Mouse (Mus musculus) heart, embryonic 11.5 days (tissue): ENCODE results near the gene Ccm2l. TPM values are rescaled to one million over a fixed set of nuclear protein-coding genes. Genes with fewer than 3 reads are reported as not detected.

ENCODE experiments used
- ATAC-seq: fragments of 200-750 bp; cut with Nextera tagmentation; replicated peaks from 2 replicates; pipeline ENCODE4 v1.8.0; 2017; ENCODE audit warnings: moderate library complexity; ENCODE audit not compliant: insufficient number of reproducible peaks, low FRiP score, low TSS enrichment
- H3K27ac ChIP-seq: fragments of 300-500 bp; sonication (generic); 2 replicates; pipeline ENCODE4 v1.5.1; 2014; ENCODE audit warnings: mild to moderate bottlenecking, low read depth, low read length
- H3K27me3 ChIP-seq: fragments of 300-500 bp; sonication (generic); 2 replicates; pipeline ENCODE4 v1.6.1; 2014; ENCODE audit warnings: mild to moderate bottlenecking, low read length, mixed read lengths; ENCODE audit not compliant: control insufficient read depth, insufficient read depth
- H3K36me3 ChIP-seq: fragments of 300-500 bp; sonication (generic); 2 replicates; pipeline ENCODE4 v1.6.1; 2014; ENCODE audit warnings: mild to moderate bottlenecking, low read length, moderate library complexity, mixed read lengths; ENCODE audit not compliant: control insufficient read depth, insufficient read depth
- H3K4me1 ChIP-seq: fragments of 300-500 bp; sonication (generic); 2 replicates; pipeline ENCODE4 v1.6.1; 2014; ENCODE audit warnings: low read length; ENCODE audit not compliant: control insufficient read depth, insufficient read depth
- H3K4me2 ChIP-seq: fragments of 300-500 bp; sonication (generic); 2 replicates; pipeline ENCODE4 v1.6.1; 2014; ENCODE audit warnings: mild to moderate bottlenecking, moderate library complexity
- H3K4me3 ChIP-seq: fragments of 300-500 bp; sonication (generic); 2 replicates; pipeline ENCODE4 v1.5.1; 2014; ENCODE audit warnings: low read depth, low read length
- H3K9ac ChIP-seq: fragments of 300-500 bp; sonication (generic); 2 replicates; pipeline ENCODE4 v1.6.1; 2014; ENCODE audit warnings: mild to moderate bottlenecking, low read depth, low read length, moderate library complexity
- H3K9me3 ChIP-seq: fragments of 300-500 bp; sonication (generic); replicated peaks from 2 replicates; pipeline ENCODE4 v1.6.1; 2016; ENCODE audit warnings: low read length; ENCODE audit not compliant: control insufficient read depth
- WGBS: fragments of 180-500 bp; shearing (Covaris S2); extraction: QIAGEN DNeasy Blood & Tissue Kit; methylation state at CpG from one replicate; pipeline ENCODE4 v1.1.7; 2014; ENCODE audit not compliant: insufficient replicate concordance; 5-methylcytosine and 5-hydroxymethylcytosine counted together
- polyA plus RNA-seq: library from polyadenylated mRNA; unstranded; fragments of >200 nt; fragmentation: Nextera tagmentation; extraction: Ambion mirVana; gene quantifications from 2 replicates; pipeline ENCODE4 v1.2.1, GENCODE M21; 2014

The Ccm2l gene
- polyA plus RNA-seq, 1 experiment from 2014 or later: 5.2 TPM

DNA sequence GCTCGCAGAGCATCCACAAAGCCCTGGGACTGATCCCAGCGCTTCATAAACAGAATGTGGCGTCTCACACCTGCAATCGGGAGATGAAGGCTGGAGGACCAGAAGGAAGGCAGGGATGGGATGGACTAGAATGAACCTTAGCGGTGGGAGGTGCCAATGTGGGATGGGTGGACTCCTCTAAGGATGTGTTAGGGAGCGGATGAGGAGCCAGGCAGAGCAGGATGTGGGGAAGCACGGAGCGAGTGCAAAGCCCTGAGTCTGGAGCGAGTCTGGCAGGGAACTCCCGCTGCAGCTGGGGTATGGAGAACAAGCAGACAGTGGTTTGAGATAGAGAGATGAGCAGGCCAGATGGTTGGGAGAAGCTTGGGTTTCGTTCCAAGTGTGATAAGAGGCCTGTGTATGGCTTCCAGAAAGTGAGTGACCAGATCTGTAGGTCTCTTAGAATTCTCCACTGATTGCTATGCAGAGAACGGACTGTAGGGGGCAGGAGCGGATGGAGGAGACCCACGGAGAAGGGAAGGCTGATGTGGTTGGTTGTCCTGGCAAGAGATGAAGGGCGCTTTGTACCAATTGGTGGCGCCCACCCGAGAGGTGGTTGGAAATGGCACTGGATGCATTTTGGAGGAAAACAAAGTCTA lies 17.8 kb upstream of the Ccm2l start:
- WGBS: 34% methylated on average over 17 of the region's 17 CpGs
- Histone ChIP-seq H3K27me3 (peaks cover 38% of the 10 kb centered on the region), H3K4me2 (no peak overlapping the region), H3K9ac (no peak overlapping the region), H3K27ac (no peak overlapping the region), H3K36me3 (no peaks in the 10 kb centered on the region), H3K4me1 (no peaks in the 10 kb centered on the region), H3K9me3 (no peaks in the 10 kb centered on the region), H3K4me3 (no peak overlapping the region)
- no peak; the same call in 1 of the 2 replicates for ATAC-seq

DNA sequence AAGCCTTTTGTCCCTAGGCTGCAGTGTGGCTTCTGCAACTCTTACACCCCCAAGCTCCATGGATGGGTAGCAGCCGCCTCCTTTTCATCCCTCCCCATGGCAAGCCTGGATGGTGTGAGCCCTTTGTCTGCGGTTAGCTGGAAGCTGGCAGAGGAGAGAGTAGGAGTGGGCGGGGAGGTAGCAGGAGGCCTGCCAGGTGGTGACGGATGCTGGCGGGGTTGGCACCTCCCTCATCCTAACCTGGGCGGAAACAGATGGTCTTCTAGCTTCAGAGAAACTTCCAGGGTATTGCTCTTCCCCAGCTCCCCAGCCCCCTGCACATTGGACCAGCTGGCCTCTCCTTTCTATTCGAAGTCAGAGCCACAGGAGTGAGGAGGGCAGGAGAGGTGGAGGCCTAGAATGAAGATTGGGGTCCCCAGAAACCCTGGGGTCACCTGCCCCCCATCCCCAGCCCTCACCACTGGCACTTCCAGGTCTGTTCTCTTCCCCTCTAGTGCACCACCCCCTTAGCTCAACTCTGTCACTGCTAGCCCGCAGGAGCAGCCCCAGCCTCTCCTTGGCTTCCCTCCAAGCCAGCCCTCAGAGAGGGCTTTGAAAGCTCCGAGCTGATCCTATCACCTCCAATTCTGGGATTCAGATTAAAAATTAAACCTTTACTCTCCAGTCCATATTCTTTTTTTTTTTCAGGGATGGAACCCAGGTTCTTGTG lies 16.3 kb upstream of the Ccm2l start:
- Histone ChIP-seq H3K27ac (no peak overlapping the region), H3K27me3 (peaks cover 53% of the 10 kb centered on the region)
- no peak for ATAC-seq

DNA sequence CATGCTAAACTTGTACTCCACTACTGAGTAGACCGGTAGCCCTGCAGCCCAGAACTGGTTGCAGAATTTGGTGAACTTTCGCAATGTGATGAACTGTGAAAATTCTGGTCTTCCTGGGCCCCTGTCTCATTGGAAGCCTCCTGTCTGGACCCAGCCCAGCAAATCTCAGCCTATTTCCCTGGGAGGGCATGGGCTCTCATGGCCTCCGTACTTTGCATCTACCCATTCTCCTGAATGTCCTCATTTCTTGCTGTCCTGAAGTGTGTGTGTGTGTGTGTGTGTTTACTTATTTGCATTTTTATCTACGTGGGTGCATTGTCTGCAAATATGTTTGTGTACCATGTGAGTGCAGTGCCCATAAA lies 15.8 kb upstream of the Ccm2l start:
- Histone ChIP-seq H3K9ac (no peak overlapping the region), H3K27me3 (peaks cover 54% of the 10 kb centered on the region), H3K27ac (no peak overlapping the region), H3K9me3 (no peaks in the 10 kb centered on the region), H3K36me3 (no peaks in the 10 kb centered on the region), H3K4me1 (no peaks in the 10 kb centered on the region), H3K4me2 (no peak overlapping the region), H3K4me3 (no peak overlapping the region)
- ATAC-seq: no peak
- WGBS: 70% methylated on average over 4 of the region's 4 CpGs

More for the DNA sequence above, 16.3 kb upstream of the Ccm2l start:
- no peaks in the 10 kb centered on the region for H3K36me3 ChIP-seq
- no peaks in the 10 kb centered on the region for H3K9me3 ChIP-seq
- no peak overlapping the region for H3K9ac ChIP-seq
- WGBS: 33% methylated on average over 9 of the region's 9 CpGs
- no peak overlapping the region for H3K4me2 ChIP-seq
- H3K4me3 ChIP-seq: no peak overlapping the region
- no peaks in the 10 kb centered on the region for H3K4me1 ChIP-seq

DNA sequence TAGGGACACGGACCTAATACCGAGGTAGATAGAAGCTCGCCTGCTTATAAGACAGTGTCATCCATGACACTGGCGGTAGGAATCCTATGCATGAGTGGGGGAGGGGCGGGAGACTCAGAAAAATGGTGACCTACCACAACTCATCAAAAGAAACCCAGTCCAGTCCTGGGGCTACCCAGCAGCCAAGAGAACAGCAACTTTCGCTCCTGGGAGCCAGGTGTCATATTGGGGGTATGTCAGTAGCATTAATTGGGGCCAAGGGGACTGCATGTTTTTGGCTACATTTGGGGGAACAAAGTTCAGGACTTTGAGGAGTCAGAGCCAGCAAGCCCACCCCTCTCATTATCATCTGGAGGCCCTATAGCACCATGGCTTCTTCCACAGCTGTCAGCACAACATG lies 14.7 kb upstream of the Ccm2l start:
- Histone ChIP-seq H3K36me3 (no peaks in the 10 kb centered on the region), H3K27me3 (peaks cover 55% of the 10 kb centered on the region), H3K4me3 (no peak overlapping the region), H3K9me3 (no peaks in the 10 kb centered on the region), H3K27ac (no peak overlapping the region), H3K4me1 (no peaks in the 10 kb centered on the region), H3K9ac (no peak overlapping the region), H3K4me2 (no peak overlapping the region)
- WGBS: 67% methylated on average over 6 of the region's 6 CpGs
- ATAC-seq: no peak

DNA sequence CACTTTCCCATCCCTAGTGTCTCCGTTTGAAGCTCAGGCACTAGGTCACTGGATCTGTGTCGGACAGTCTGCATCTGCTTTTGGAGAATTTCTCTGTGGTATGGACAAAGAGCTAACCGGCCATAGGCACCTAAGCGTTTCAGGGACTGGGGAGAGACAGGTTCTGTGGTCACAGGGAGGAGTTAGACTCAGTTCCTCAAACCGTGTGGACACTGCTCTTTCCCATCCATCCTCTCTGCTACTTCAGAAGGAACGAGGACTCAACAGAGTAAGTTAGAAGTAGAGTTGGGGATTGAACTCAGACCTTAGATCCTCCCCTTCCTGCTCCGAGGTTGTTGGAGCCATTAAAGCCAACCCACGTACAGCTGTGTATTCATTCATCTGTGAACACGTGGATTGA lies 14.2 kb upstream of the Ccm2l start:
- Histone ChIP-seq H3K4me1 (no peaks in the 10 kb centered on the region), H3K27me3 (peaks cover 55% of the 10 kb centered on the region), H3K27ac (no peak overlapping the region), H3K4me2 (no peak overlapping the region), H3K9me3 (no peaks in the 10 kb centered on the region), H3K4me3 (no peak overlapping the region), H3K9ac (no peak overlapping the region), H3K36me3 (no peaks in the 10 kb centered on the region)
- no peak for ATAC-seq
- WGBS: 70% methylated on average over 9 of the region's 9 CpGs

DNA sequence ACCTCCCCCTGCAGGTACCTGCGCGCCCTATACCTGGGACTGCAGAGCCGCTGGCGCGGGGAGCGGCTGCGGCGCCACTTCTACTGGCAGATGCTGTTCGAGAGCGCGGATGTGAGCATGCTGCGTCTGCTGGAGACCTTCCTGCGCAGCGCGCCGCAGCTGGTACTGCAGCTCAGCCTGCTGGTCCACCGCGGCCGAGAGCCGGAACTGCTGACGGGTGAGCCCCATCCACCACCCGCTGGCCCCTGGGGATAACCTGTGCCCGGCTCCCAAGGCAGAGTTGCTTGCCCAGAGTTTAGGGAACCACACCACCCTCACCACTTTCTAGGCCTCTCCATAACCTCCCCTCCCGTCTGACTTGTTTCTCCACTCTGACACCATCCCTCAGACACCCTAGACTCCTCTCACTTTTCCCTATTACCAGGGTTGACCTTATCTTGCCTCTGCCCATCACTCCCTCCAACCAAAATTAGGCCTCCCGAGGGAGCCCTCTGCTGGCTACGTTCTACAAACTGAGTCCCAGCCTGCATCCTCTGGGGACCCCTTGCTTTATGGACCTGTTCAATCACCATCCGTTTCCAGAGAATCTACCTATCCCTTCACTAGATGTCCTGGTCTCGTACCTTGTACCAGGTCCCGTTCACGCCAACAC lies 12.9 kb upstream of the Ccm2l start:
- Histone ChIP-seq H3K4me2 (no peak overlapping the region; the same call in 1 of the 2 replicates), H3K27ac (no peak overlapping the region), H3K9me3 (no peaks in the 10 kb centered on the region), H3K36me3 (no peaks in the 10 kb centered on the region), H3K9ac (no peak overlapping the region), H3K4me1 (no peaks in the 10 kb centered on the region), H3K4me3 (no peak overlapping the region), H3K27me3 (peaks cover 50% of the 10 kb centered on the region)
- 6% methylated on average over 30 of the region's 30 CpGs for WGBS
- ATAC-seq: no peak

DNA sequence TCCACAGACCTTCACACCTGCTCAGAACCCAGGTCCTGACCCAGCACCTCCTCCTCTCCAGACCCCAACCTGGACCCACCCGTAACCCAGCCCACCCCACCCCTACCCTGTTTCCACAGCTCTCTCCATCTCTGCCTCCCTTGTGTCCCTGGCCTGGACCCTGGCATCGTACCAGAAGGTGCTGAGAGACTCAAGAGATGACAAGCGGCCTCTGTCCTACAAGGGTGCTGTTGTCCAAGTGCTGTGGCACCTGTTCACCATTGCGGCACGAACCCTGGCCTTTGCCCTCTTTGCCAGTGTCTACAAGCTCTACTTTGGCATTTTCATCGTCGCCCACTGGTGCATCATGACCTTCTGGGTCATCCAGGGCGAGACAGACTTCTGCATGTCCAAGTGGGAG lies 11.9 kb upstream of the Ccm2l start:
- Histone ChIP-seq H3K36me3 (no peaks in the 10 kb centered on the region), H3K4me2 (no peak overlapping the region), H3K27ac (no peak overlapping the region), H3K4me3 (no peak overlapping the region), H3K27me3 (peaks cover 55% of the 10 kb centered on the region), H3K9me3 (no peaks in the 10 kb centered on the region), H3K9ac (no peak overlapping the region), H3K4me1 (no peaks in the 10 kb centered on the region)
- no peak for ATAC-seq
- 82% methylated on average over 8 of the region's 8 CpGs for WGBS

DNA sequence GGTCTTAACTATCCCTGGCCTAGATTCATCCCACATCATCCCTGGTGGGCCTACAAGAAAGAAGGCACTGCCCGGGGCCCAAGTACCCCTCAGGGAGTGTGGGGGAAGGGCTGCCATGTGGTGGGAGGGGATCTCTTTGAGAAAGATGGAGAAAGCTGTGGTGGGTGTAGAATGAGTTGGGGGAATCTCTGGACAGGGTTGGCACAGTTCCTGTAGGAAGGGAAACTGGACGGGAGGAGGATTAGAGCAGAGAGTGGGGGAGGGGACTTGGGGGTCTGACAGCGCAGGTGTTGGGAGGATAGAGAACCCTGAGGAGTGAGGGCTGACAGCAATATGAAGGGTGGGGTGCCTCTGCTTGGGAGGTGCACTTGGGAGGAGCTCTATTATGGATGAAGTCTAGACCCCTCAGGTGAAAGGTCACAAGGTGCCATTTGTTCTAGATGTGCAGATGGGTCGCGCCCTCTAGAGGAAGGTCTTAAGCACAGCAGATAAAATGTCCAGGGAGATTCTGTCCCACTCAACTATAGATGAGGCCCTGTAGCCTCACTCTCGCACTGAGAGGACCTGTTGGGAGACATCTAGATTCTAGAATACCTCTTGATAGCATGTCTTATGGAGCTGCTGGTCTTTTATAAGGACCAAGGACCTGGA lies 10.4 kb upstream of the Ccm2l start:
- no peak overlapping the region for H3K27ac ChIP-seq
- WGBS: 52% methylated on average over 6 of the region's 6 CpGs
- H3K36me3 ChIP-seq: no peaks in the 10 kb centered on the region
- no peak for ATAC-seq
- peaks cover 53% of the 10 kb centered on the region for H3K27me3 ChIP-seq
- no peak overlapping the region for H3K4me3 ChIP-seq
- H3K4me2 ChIP-seq: no peak overlapping the region
- no peaks in the 10 kb centered on the region for H3K4me1 ChIP-seq
- H3K9ac ChIP-seq: no peak overlapping the region
- H3K9me3 ChIP-seq: no peaks in the 10 kb centered on the region
